Mouse (Mus musculus): Measurements from ENCODE around the gene Elf1. TPM values are rescaled to one million over a fixed set of nuclear protein-coding genes. Genes with fewer than 3 reads are reported as not detected.

Gene Elf1
- polyA plus RNA-seq, 1 experiment from 2014 or later: 10.3 TPM

DNA sequence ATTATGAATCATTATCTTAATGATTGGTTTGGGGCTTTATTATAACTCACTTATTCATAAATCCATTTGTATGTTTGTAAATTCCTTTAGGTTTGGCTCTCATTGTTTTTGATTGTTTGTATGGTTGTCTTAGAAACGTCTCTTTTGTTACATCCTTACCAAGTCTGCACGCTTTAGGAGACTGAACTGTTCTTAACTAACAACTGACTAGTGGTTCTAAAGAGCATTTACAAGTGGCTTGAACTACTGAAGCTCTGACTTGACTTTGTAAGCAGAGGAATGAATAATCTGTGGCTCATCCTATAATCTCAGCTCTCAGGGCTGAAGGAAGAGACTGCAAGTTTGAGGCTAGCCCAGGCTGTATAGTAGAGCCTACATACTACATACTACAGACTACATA is 110.6 kb downstream of the Elf1 start:
- no peak overlapping the region for H3K27ac ChIP-seq (ENCODE audit: low read length)
- no peaks in the 10 kb centered on the region for H3K27me3 ChIP-seq (ENCODE audit: insufficient read depth, low read length)
- H3K4me3 ChIP-seq (ENCODE audit: low read length): no peak overlapping the region
- H3K36me3 ChIP-seq (ENCODE audit: insufficient read depth, low read length): peaks cover 12% of the 10 kb centered on the region
- no peaks in the 10 kb centered on the region for H3K9me3 ChIP-seq (ENCODE audit: low read length)
- no peak overlapping the region for H3K9ac ChIP-seq (replicated peaks; ENCODE audit: low read length)
- peaks cover 17% of the 10 kb centered on the region for H3K4me1 ChIP-seq (ENCODE audit: insufficient read depth, low read length)
- no peak overlapping the region for H3K4me2 ChIP-seq (replicated peaks; ENCODE audit: low read depth, low read length)
- 100% methylated on average over 2 of the region's 2 CpGs for WGBS
- no peak for ATAC-seq (ENCODE audit: low FRiP score, low TSS enrichment)

DNA sequence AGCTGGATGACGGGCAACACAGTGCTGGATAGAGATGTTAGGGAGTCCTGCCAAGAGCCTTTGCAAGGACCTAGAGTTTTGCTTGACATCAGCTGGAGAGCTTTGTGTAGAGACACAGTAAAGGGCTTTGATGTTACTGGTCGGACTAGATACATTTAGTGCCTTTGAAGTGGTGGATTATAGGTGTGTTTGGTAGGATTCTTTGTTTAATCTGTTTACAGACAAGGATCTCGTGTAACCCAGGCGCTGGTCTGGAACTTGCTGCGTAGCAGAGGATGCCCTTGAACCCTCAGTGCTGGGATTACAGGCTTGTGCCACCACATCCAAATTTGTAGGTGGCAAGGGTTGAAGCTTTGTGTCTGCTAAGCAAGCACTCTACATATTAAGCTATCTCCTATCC is 113.1 kb downstream of the Elf1 start:
- Histone ChIP-seq H3K27ac (ENCODE audit: low read length) (no peak overlapping the region), H3K9ac (replicated peaks; ENCODE audit: low read length) (no peak overlapping the region), H3K4me1 (ENCODE audit: insufficient read depth, low read length) (peaks cover 5% of the 10 kb centered on the region; the same call in 1 of the 2 replicates), H3K27me3 (ENCODE audit: insufficient read depth, low read length) (no peaks in the 10 kb centered on the region), H3K4me3 (ENCODE audit: low read length) (no peak overlapping the region), H3K4me2 (replicated peaks; ENCODE audit: low read depth, low read length) (no peak overlapping the region), H3K9me3 (ENCODE audit: low read length) (no peaks in the 10 kb centered on the region), H3K36me3 (ENCODE audit: insufficient read depth, low read length) (peaks cover 24% of the 10 kb centered on the region)
- 89% methylated on average over 5 of the region's 5 CpGs for WGBS
- no peak for ATAC-seq (ENCODE audit: low FRiP score, low TSS enrichment)

DNA sequence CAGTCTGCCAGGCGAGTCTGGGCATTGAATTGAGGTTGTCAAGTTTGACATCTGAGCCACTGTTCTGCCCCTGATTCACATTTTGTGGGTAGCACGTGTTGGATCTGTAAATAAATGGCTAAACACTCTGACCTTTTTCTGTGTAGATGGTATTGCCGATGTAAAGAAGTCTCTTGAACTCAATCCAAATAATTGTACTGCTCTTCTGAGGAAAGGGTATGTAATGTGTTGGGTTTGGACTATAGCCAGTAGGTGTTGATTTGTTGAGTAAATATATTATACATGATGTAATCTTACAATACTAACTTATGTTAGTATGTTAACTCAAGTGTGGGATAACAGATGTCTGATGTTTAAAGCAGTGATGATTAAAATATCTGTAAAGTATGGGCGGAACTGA is 115.6 kb downstream of the Elf1 start:
- Histone ChIP-seq H3K9ac (replicated peaks; ENCODE audit: low read length) (no peak overlapping the region), H3K4me2 (replicated peaks; ENCODE audit: low read depth, low read length) (no peak overlapping the region), H3K4me3 (ENCODE audit: low read length) (no peak overlapping the region), H3K36me3 (ENCODE audit: insufficient read depth, low read length) (peaks cover 32% of the 10 kb centered on the region), H3K9me3 (ENCODE audit: low read length) (no peaks in the 10 kb centered on the region), H3K27ac (ENCODE audit: low read length) (no peak overlapping the region), H3K27me3 (ENCODE audit: insufficient read depth, low read length) (no peaks in the 10 kb centered on the region), H3K4me1 (ENCODE audit: insufficient read depth, low read length) (no peaks in the 10 kb centered on the region)
- ATAC-seq (ENCODE audit: low FRiP score, low TSS enrichment): no peak
- 64% methylated on average over 4 of the region's 4 CpGs for WGBS

DNA sequence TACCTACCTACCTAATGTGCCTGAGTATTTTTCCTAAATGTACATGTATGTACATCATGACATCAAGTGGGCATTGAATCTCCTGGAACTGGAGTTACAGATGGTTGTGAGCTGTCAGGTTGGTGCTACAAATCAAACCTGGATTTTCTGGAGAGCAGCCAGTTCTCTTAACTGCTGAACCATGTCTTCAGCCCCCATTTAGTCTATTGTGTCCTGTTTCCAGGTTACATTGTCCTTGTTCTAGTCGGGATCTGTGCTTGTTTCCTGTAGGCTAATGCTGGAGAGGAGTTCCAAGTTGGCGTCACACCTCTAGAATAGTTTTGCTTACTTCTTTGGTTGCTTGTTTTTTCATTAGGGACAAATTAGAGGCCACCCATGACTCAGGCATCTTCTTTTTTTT is 124.9 kb downstream of the Elf1 start:
- ATAC-seq (ENCODE audit: low FRiP score, low TSS enrichment): no peak
- Histone ChIP-seq H3K4me1 (ENCODE audit: insufficient read depth, low read length) (no peaks in the 10 kb centered on the region), H3K9me3 (ENCODE audit: low read length) (no peaks in the 10 kb centered on the region), H3K4me3 (ENCODE audit: low read length) (no peak overlapping the region), H3K4me2 (replicated peaks; ENCODE audit: low read depth, low read length) (no peak overlapping the region), H3K27ac (ENCODE audit: low read length) (no peak overlapping the region), H3K36me3 (ENCODE audit: insufficient read depth, low read length) (peaks cover 40% of the 10 kb centered on the region), H3K27me3 (ENCODE audit: insufficient read depth, low read length) (no peaks in the 10 kb centered on the region), H3K9ac (replicated peaks; ENCODE audit: low read length) (no peak overlapping the region)
- WGBS: 75% methylated on average over 2 of the region's 2 CpGs

DNA sequence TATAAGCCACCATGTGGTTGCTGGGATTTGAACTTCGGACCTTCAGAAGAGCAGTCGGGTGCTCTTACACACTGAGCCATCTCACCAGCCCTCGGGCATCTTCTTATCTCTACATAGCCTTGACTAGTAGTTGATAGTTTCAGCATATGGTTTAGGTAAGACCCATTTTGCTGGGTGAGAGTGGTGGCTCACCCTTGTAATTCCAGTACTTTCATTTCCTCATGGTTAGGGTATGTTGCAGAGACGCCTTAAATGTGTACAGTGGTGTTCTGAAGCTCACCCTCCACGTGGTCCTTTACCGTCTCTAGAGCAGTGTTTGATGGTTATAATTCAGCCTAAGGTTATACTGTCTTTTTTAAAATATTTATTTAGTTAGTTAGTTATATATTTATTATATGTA is 125.4 kb downstream of the Elf1 start:
- Histone ChIP-seq H3K9me3 (ENCODE audit: low read length) (no peaks in the 10 kb centered on the region), H3K4me3 (ENCODE audit: low read length) (no peak overlapping the region), H3K27ac (ENCODE audit: low read length) (no peak overlapping the region), H3K9ac (replicated peaks; ENCODE audit: low read length) (no peak overlapping the region), H3K36me3 (ENCODE audit: insufficient read depth, low read length) (peaks cover 43% of the 10 kb centered on the region), H3K4me1 (ENCODE audit: insufficient read depth, low read length) (no peaks in the 10 kb centered on the region), H3K27me3 (ENCODE audit: insufficient read depth, low read length) (no peaks in the 10 kb centered on the region), H3K4me2 (replicated peaks; ENCODE audit: low read depth, low read length) (no peak overlapping the region)
- no peak for ATAC-seq (ENCODE audit: low FRiP score, low TSS enrichment)
- WGBS: 94% methylated on average over 6 of the region's 6 CpGs

GRCm38 (mm10) chr14:79606867-79607266 is 125.9 kb downstream of the Elf1 start:
- Histone ChIP-seq H3K36me3 (ENCODE audit: insufficient read depth, low read length) (peaks cover 43% of the 10 kb centered on the region), H3K4me3 (ENCODE audit: low read length) (no peak overlapping the region), H3K4me2 (replicated peaks; ENCODE audit: low read depth, low read length) (no peak overlapping the region), H3K27ac (ENCODE audit: low read length) (no peak overlapping the region), H3K27me3 (ENCODE audit: insufficient read depth, low read length) (no peaks in the 10 kb centered on the region), H3K4me1 (ENCODE audit: insufficient read depth, low read length) (no peaks in the 10 kb centered on the region), H3K9me3 (ENCODE audit: low read length) (no peaks in the 10 kb centered on the region), H3K9ac (replicated peaks; ENCODE audit: low read length) (no peak overlapping the region)
- no peak for ATAC-seq (ENCODE audit: low FRiP score, low TSS enrichment)
- 91% methylated on average over 3 of the region's 3 CpGs for whole genome bisulfite sequencing

GRCm38 (mm10) chr14:79607352-79607751 is 126.4 kb downstream of the Elf1 start:
- WGBS: 88% methylated on average over 4 of the region's 4 CpGs
- Histone ChIP-seq H3K27ac (ENCODE audit: low read length) (no peak overlapping the region), H3K4me2 (replicated peaks; ENCODE audit: low read depth, low read length) (no peak overlapping the region), H3K9ac (replicated peaks; ENCODE audit: low read length) (no peak overlapping the region), H3K36me3 (ENCODE audit: insufficient read depth, low read length) (peaks cover 45% of the 10 kb centered on the region), H3K4me1 (ENCODE audit: insufficient read depth, low read length) (no peaks in the 10 kb centered on the region), H3K27me3 (ENCODE audit: insufficient read depth, low read length) (no peaks in the 10 kb centered on the region), H3K4me3 (ENCODE audit: low read length) (no peak overlapping the region), H3K9me3 (ENCODE audit: low read length) (no peaks in the 10 kb centered on the region)
- no peak for ATAC-seq (ENCODE audit: low FRiP score, low TSS enrichment)

DNA sequence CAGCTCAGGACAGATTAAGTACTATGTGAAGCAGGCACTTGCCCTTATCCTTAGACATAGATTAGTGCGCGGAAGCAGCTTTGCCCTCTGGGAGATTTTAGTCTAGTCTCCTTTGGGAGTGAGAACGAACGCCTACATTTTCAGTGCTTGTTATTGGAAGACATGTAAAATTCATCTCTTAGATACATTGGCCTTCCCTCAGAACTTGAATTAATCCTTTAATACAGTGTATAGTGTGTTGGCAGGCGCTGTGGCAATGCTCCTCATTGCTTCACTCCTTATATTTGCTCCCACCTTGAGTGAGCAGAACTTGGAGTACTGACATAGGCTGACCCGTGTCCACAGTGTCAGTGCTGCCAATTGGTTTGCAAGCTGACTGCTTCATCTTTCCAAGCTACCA is 127.3 kb downstream of the Elf1 start:
- H3K36me3 ChIP-seq (ENCODE audit: insufficient read depth, low read length): peaks cover 45% of the 10 kb centered on the region
- 95% methylated on average over 6 of the region's 6 CpGs for WGBS
- no peak for ATAC-seq (ENCODE audit: low FRiP score, low TSS enrichment)

DNA sequence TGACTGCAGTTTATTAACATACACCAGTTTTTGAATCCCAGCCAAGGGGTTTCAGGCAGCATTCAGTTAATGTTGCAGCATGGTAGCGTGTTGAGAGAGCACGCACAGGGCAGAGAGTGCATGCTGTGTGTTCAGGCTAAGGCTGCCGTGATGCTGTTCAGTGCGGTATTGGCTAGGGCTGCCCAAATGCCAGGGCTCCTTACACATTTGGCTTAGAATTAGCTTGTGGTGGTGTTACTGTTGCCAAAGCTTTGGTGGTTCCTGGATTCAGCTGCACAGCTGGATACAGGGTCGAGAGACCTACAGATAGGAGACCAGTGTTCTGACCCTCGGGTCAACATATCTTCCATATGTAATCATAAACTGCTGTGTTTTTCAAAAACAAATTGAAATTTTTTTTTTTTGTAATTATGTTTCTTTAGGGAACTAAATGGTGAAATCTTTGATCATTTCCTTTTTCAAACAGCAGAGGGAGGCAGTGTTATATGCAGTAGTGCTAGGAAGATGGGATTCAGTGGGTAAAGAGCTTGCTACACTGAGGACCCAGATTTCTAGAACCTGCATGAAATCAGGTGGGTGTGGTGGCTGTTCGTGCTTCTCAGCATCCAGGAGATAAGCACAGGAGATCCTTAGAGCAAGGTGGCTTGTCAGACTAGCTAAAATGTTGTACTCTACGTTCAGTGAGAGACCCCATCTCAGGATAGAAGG is 136.3 kb downstream of the Elf1 start:
- H3K4me1 ChIP-seq (ENCODE audit: insufficient read depth, low read length): 0 out of 2 replicates have a peak, but pooled peaks cover 3% of the 10 kb centered on the region
- H3K9me3 ChIP-seq (ENCODE audit: low read length): no peaks in the 10 kb centered on the region
- H3K36me3 ChIP-seq (ENCODE audit: insufficient read depth, low read length): peaks cover 47% of the 10 kb centered on the region
- no peak overlapping the region for H3K9ac ChIP-seq (replicated peaks; ENCODE audit: low read length)
- no peak overlapping the region for H3K4me2 ChIP-seq (replicated peaks; ENCODE audit: low read depth, low read length)
- 91% methylated on average over 8 of the region's 8 CpGs for WGBS
- no peak overlapping the region for H3K4me3 ChIP-seq (ENCODE audit: low read length)
- no peaks in the 10 kb centered on the region for H3K27me3 ChIP-seq (ENCODE audit: insufficient read depth, low read length)
- no peak for ATAC-seq (ENCODE audit: low FRiP score, low TSS enrichment)
- no peak overlapping the region for H3K27ac ChIP-seq (ENCODE audit: low read length)

More for the DNA sequence above, 127.3 kb downstream of the Elf1 start:
- H3K4me3 ChIP-seq (ENCODE audit: low read length): no peak overlapping the region
- no peak overlapping the region for H3K9ac ChIP-seq (replicated peaks; ENCODE audit: low read length)
- no peak overlapping the region for H3K27ac ChIP-seq (ENCODE audit: low read length)
- no peaks in the 10 kb centered on the region for H3K4me1 ChIP-seq (ENCODE audit: insufficient read depth, low read length)
- no peaks in the 10 kb centered on the region for H3K27me3 ChIP-seq (ENCODE audit: insufficient read depth, low read length)
- H3K4me2 ChIP-seq (replicated peaks; ENCODE audit: low read depth, low read length): no peak overlapping the region
- no peaks in the 10 kb centered on the region for H3K9me3 ChIP-seq (ENCODE audit: low read length)

DNA sequence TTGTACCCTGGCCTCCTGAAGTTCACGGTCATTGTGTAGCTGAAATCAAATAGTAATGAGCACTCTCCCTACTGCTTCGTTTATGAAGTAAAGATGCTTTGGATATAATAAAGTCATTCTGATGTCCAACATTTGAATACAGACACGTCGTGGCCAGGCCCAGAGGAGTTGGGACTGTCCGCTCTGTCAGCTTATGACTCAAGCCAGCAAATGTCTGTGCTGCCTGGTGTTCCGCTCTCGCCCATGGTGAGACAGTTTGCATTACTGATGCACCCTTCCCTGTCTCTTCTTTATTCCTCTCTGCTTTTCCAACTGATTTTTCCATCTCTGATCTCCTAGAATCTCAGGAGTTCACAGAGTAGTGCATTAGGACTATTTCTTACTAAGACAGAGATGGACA is 138.8 kb downstream of the Elf1 start:
- H3K9me3 ChIP-seq (ENCODE audit: low read length): no peaks in the 10 kb centered on the region
- H3K27me3 ChIP-seq (ENCODE audit: insufficient read depth, low read length): no peaks in the 10 kb centered on the region
- H3K4me3 ChIP-seq (ENCODE audit: low read length): no peak overlapping the region
- H3K4me2 ChIP-seq (replicated peaks; ENCODE audit: low read depth, low read length): no peak overlapping the region
- ATAC-seq (ENCODE audit: low FRiP score, low TSS enrichment): no peak
- H3K36me3 ChIP-seq (ENCODE audit: insufficient read depth, low read length): peaks cover 36% of the 10 kb centered on the region
- 93% methylated on average over 7 of the region's 7 CpGs for WGBS
- H3K9ac ChIP-seq (replicated peaks; ENCODE audit: low read length): no peak overlapping the region
- no peak overlapping the region for H3K27ac ChIP-seq (ENCODE audit: low read length)
- H3K4me1 ChIP-seq (ENCODE audit: insufficient read depth, low read length): 0 out of 2 replicates have a peak, but pooled peaks cover 3% of the 10 kb centered on the region

Measured in kidney, embryonic 16.5 days (tissue).